Mouse (Mus musculus) E14TG2a.4 (cell line): Measurements from ENCODE around the gene Plbd1.

Experiments used
- CTCF ChIP-seq: conservative IDR thresholded peaks from 2 replicates; pipeline ENCODE4 v1.5.1; 2014; ENCODE audit warnings: low read length
- POU5F1 ChIP-seq: IDR thresholded peaks from 2 replicates; pipeline ENCODE4 v1.6.1; 2014; ENCODE audit warnings: low read length, borderline replicate concordance

DNA sequence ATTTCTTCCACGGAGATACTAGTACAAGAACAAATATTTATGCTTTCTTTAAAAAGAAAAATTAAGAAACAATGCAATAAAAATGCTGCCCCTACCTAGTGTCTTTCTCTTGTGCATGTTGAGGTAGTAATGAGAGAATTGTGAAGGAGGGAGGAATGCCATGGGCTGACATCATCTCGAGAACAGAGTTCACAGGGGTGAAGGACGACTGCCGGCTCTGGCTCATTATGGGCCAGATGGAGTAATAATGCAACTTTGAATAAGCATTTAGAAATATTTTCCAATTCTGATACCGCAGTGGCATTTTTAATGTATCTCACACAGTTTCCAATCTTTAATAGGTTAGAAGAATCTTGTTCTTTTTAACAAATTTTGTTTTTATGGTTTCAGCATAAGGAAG, 95.7 kb downstream of the Plbd1 start:
- TF ChIP-seq CTCF, result no peak
- TF ChIP-seq POU5F1, result no peak
